Mouse (Mus musculus) embryonic facial prominence, embryonic 10.5 days (tissue): ENCODE measurements at regions not wholly inside any gene's neighbourhood (a gene's known extent, or its start where the extent isn't known, plus 50 kb on each side); places are given as distances from the start of the nearest gene placed in this dataset.
A peak's percentile ranks its signal among the peaks of the same experiment; 100 is the strongest.

Experiments
- DNase-seq: peaks from one replicate; pipeline ENCODE4 v3.0.0-alpha.2; 2017; ENCODE audit warnings: low spot score
- H3K27ac ChIP-seq: fragments of 300-500 bp; sonication (generic); replicated peaks from 2 replicates; pipeline ENCODE4 v1.5.1; 2016; ENCODE audit warnings: mild to moderate bottlenecking
- H3K27me3 ChIP-seq: fragments of 300-500 bp; sonication (generic); replicated peaks from 2 replicates; pipeline ENCODE4 v1.6.1; 2016; ENCODE audit warnings: low read depth, mild to moderate bottlenecking; ENCODE audit not compliant: poor library complexity, severe bottlenecking
- H3K36me3 ChIP-seq: fragments of 300-500 bp; sonication (generic); replicated peaks from 2 replicates; pipeline ENCODE4 v1.6.1; 2016; ENCODE audit warnings: mild to moderate bottlenecking, moderate library complexity
- H3K4me1 ChIP-seq: fragments of 300-500 bp; sonication (generic); 2 replicates; pipeline ENCODE4 v1.6.1; 2016
- H3K4me3 ChIP-seq: fragments of 300-500 bp; sonication (generic); 2 replicates; pipeline ENCODE4 v1.5.1; 2016; ENCODE audit warnings: mild to moderate bottlenecking, moderate library complexity
- H3K9me3 ChIP-seq: fragments of 300-500 bp; sonication (generic); 2 replicates; pipeline ENCODE4 v1.6.1; 2016; ENCODE audit warnings: mild to moderate bottlenecking
- WGBS: fragments of 180-500 bp; shearing (Covaris S2); methylation state at CpG from one replicate; pipeline ENCODE4 v1.1.7; 2016; 5-methylcytosine and 5-hydroxymethylcytosine counted together

DNA sequence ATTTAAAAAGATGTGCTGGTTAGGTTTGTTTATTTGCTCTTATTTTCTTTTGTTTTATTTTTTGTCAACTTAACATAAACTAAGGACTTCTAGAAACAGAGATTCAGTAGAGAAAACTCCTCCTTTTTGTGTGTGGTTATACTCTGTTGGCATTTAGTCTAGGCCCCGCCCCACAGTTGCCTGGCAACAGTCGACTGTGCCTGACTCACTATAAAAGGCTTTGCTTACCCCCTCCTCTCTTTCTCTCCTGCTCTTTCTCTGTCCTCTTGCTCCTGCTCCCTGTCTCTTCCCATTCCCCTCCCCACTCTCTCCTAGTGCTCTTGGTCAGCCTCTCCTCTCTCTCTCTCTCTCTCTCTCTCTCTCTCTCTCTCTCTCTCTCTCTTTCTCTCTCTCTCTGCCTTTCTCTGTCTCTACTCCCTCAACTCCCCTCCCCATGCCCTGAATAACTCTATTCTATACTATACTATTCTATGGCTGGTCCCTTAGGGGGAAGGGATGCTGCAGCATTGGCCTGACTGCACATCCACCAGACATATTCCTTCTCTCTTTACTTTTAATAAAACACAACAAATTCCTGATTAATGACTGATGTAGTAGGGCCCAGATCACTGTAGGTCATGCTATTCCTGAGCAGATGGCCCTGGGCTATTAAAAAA lies 76.6 kb upstream of the Fscb start:
- WGBS, result 15% methylated on average over 2 of the region's 2 CpGs
- Histone ChIP-seq H3K36me3 (no peaks in the 10 kb centered on the region), H3K27me3 (no peaks in the 10 kb centered on the region), H3K4me3 (no peak overlapping the region), H3K9me3 (no peaks in the 10 kb centered on the region), H3K4me1 (no peaks in the 10 kb centered on the region), H3K27ac (no peak overlapping the region)
- DNase-seq, result peak; percentile 26

DNA sequence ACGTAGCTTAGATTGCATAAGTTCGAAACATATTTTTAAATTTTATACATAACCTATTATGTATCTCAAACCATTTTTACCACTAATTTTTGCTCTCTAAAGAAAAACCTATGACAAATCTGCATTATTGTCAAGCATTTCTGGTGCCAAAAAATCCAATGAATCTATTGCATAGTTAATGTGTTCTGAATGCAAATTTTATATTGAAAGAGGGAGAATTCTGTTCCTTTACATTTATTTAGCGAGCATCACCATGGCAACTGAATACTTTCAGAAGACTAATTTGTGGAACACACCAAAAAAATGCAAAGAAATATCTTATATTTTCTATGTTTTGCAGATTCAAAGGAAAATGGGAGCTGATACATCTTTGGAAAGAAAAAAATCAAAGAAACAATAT lies 66.6 kb upstream of the Fscb start:
- no peaks in the 10 kb centered on the region for H3K4me1 ChIP-seq
- H3K4me3 ChIP-seq, result no peak overlapping the region
- 90% methylated on average over 3 of the region's 3 CpGs for WGBS
- H3K9me3 ChIP-seq, result no peaks in the 10 kb centered on the region
- no peaks in the 10 kb centered on the region for H3K27me3 ChIP-seq
- H3K27ac ChIP-seq, result no peak overlapping the region
- DNase-seq, result no peak
- H3K36me3 ChIP-seq, result no peaks in the 10 kb centered on the region
